Mouse (Mus musculus): Measurements from ENCODE around the gene Polr3f.

DNA sequence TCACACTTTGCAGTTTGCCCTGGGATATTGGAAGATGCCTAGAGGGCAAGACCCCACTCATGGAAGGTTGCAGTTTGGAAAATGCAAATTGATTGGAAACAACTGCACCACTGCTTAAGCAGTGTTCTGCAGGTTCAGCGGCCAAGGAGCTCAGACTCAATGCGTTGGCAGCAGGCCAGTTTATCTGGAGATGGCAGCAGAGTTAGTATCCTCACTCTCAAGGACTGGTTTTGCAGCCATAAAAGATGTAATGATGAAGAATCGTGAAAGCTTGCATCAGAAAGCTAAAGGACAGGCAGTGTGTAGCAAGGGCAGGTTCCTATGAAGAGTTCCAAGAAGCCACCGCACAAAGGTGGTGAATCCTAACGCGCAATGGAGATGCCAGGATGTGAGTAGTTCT is 25.4 kb upstream of the Polr3f start:
- no peak for TF ChIP-seq CTCF (IDR thresholded peaks at IDR 0.05; ENCODE audit: control insufficient read depth, insufficient read depth, insufficient replicate concordance, low read depth, low read length)
- TF ChIP-seq POLR2A (IDR thresholded peaks at IDR 0.05; ENCODE audit: control insufficient read depth, low read depth, low read length) = no peak

All from testis, adult 2 months (tissue).